Mouse (Mus musculus) brown adipose tissue, adult 24 weeks (tissue): Measurements from ENCODE around the gene Usp35. TPM values are rescaled to one million over a fixed set of nuclear protein-coding genes. Genes with fewer than 3 reads are reported as not detected.

ENCODE experiments used
- H3K27ac ChIP-seq: fragments of 200-500 bp; replicated peaks from 2 replicates; pipeline ENCODE4 v1.5.1; 2012; ENCODE audit warnings: low read depth, mild to moderate bottlenecking, low read length
- H3K4me1 ChIP-seq: fragments of 200-500 bp; 2 replicates; pipeline ENCODE4 v1.6.1; 2012; ENCODE audit warnings: low read length, mixed read lengths; ENCODE audit not compliant: control insufficient read depth, insufficient read depth, insufficient read length
- H3K4me3 ChIP-seq: fragments of 200-500 bp; 2 replicates; pipeline ENCODE4 v1.5.1; 2012; ENCODE audit warnings: low read depth, mild to moderate bottlenecking, low read length, moderate library complexity; ENCODE audit not compliant: insufficient read depth
- polyA plus RNA-seq: library from polyadenylated mRNA; stranded (reverse); fragments of >200 nt; gene quantifications from 2 replicates; pipeline ENCODE4 v1.2.4, GENCODE M21; 2012; ENCODE audit not compliant: missing spikeins, insufficient read depth, insufficient read length

Usp35 gene
- polyA plus RNA-seq, 1 experiment = 2.3 TPM

- Histone ChIP-seq H3K27ac (no peak overlapping the region), H3K4me1 (peaks cover 22% of the 10 kb centered on the region), H3K4me3 (no peak overlapping the region)
Observed at GRCm38 (mm10) chr7:97351792-97352513, 20.1 kb upstream of the Usp35 start.

GRCm38 (mm10) chr7:97350891-97351290, 19.1 kb upstream of the Usp35 start:
- Histone ChIP-seq H3K4me3 (no peak overlapping the region), H3K27ac (no peak overlapping the region), H3K4me1 (peaks cover 19% of the 10 kb centered on the region)

GRCm38 (mm10) chr7:97349438-97349837, 17.6 kb upstream of the Usp35 start:
- Histone ChIP-seq H3K27ac (no peak overlapping the region), H3K4me3 (no peak overlapping the region), H3K4me1 (peaks cover 11% of the 10 kb centered on the region)

- H3K4me3 ChIP-seq = no peak overlapping the region
- peaks cover 11% of the 10 kb centered on the region for H3K4me1 ChIP-seq
- H3K27ac ChIP-seq = no peak overlapping the region
Observed at GRCm38 (mm10) chr7:97348836-97349235, 17.0 kb upstream of the Usp35 start.

GRCm38 (mm10) chr7:97348318-97348717, 16.5 kb upstream of the Usp35 start:
- Histone ChIP-seq H3K4me1 (peaks cover 11% of the 10 kb centered on the region), H3K4me3 (no peak overlapping the region), H3K27ac (no peak overlapping the region)

- Histone ChIP-seq H3K4me1 (peaks cover 11% of the 10 kb centered on the region), H3K4me3 (no peak overlapping the region), H3K27ac (no peak overlapping the region)
Observed at GRCm38 (mm10) chr7:97347464-97347863, 15.6 kb upstream of the Usp35 start.

- Histone ChIP-seq H3K4me1 (peaks cover 11% of the 10 kb centered on the region), H3K4me3 (no peak overlapping the region), H3K27ac (no peak overlapping the region)
Observed at GRCm38 (mm10) chr7:97346822-97347166, 15.0 kb upstream of the Usp35 start.

- Histone ChIP-seq H3K4me3 (no peak overlapping the region), H3K4me1 (0 out of 2 replicates have a peak, but pooled peaks cover 7% of the 10 kb centered on the region), H3K27ac (no peak overlapping the region)
Observed at GRCm38 (mm10) chr7:97346111-97346821, 14.4 kb upstream of the Usp35 start.

GRCm38 (mm10) chr7:97345229-97345871, 13.5 kb upstream of the Usp35 start:
- Histone ChIP-seq H3K27ac (no peak overlapping the region), H3K4me1 (0 out of 2 replicates have a peak, but pooled peaks cover 3% of the 10 kb centered on the region), H3K4me3 (no peak overlapping the region)

GRCm38 (mm10) chr7:97344655-97345054, 12.8 kb upstream of the Usp35 start:
- H3K4me1 ChIP-seq = 0 out of 2 replicates have a peak, but pooled peaks cover 3% of the 10 kb centered on the region
- H3K27ac ChIP-seq = no peak overlapping the region
- no peak overlapping the region for H3K4me3 ChIP-seq

- 0 out of 2 replicates have a peak, but pooled peaks cover 3% of the 10 kb centered on the region for H3K4me1 ChIP-seq
- no peak overlapping the region for H3K4me3 ChIP-seq
- no peak overlapping the region for H3K27ac ChIP-seq
Observed at GRCm38 (mm10) chr7:97342961-97343360, 11.1 kb upstream of the Usp35 start.

- Histone ChIP-seq H3K4me1 (no peaks in the 10 kb centered on the region), H3K27ac (no peak overlapping the region), H3K4me3 (no peak overlapping the region)
Observed at GRCm38 (mm10) chr7:97340907-97341849, 9.4 kb upstream of the Usp35 start.

- no peak overlapping the region for H3K27ac ChIP-seq
- H3K4me1 ChIP-seq = no peaks in the 10 kb centered on the region
Observed at GRCm38 (mm10) chr7:97339623-97340022, 7.8 kb upstream of the Usp35 start.

GRCm38 (mm10) chr7:97338593-97338992, 6.8 kb upstream of the Usp35 start:
- Histone ChIP-seq H3K4me1 (no peaks in the 10 kb centered on the region), H3K27ac (no peak overlapping the region)

More at GRCm38 (mm10) chr7:97339623-97340022, 7.8 kb upstream of the Usp35 start:
- H3K4me3 ChIP-seq = no peak overlapping the region

More at GRCm38 (mm10) chr7:97338593-97338992, 6.8 kb upstream of the Usp35 start:
- H3K4me3 ChIP-seq = no peak overlapping the region
